Mouse (Mus musculus) kidney, adult 2 months (tissue): ENCODE measurements around the gene Mlx.
A peak's percentile ranks its signal among the peaks of the same experiment; 100 is the strongest.

Experiments
- CTCF ChIP-seq: fragments of 200-500 bp; conservative IDR thresholded peaks from 2 replicates; pipeline ENCODE4 v1.5.1; 2011; ENCODE audit warnings: low read depth, mild to moderate bottlenecking, control low read depth, low read length, moderate library complexity, mixed read lengths; ENCODE audit not compliant: insufficient read depth, insufficient read length
- POLR2A ChIP-seq: fragments of 200-500 bp; IDR thresholded peaks from one replicate; pipeline ENCODE4 v1.6.1; 2011; ENCODE audit warnings: low read depth, low read length, control low read depth

- TF ChIP-seq POLR2A = no peak
- TF ChIP-seq CTCF = peak; percentile 76
These were observed 29.2 kb upstream of the Mlx start for GRCm38 (mm10) chr11:101057860-101058259.
